Mouse (Mus musculus) MEL (cell line): Measurements from ENCODE around the gene Mrps35. TPM values are rescaled to one million over a fixed set of nuclear protein-coding genes. Genes with fewer than 3 reads are reported as not detected.

Source experiments
- DNase-seq: peaks from one replicate; pipeline ENCODE4 v3.0.0; 2011; ENCODE audit warnings: low read depth, low spot score
- H3K27ac ChIP-seq: 2 replicates; pipeline ENCODE4 v1.5.1; 2012; ENCODE audit warnings: low read depth, mild to moderate bottlenecking, control low read depth, low read length, moderate library complexity; ENCODE audit not compliant: control insufficient read depth
- H3K27me3 ChIP-seq, 2 experiments: fragments of 150-350 bp in 1 of 2; sonication (generic) in 1 of 2; 2 replicates each; pipeline ENCODE4 v1.6.1; 2012; ENCODE audit warnings: low read length in 2 of 2, mild to moderate bottlenecking in 2 of 2, improper control_type of control experiment in 1 of 2, moderate library complexity in 1 of 2; ENCODE audit not compliant: insufficient read depth in 2 of 2, control insufficient read depth in 1 of 2
- H3K36me3 ChIP-seq, 2 experiments: 2 replicates each; pipeline ENCODE4 v1.6.1; 2012 to 2014; ENCODE audit warnings: low read length in 2 of 2, improper control_type of control experiment in 1 of 2, inconsistent platforms in 1 of 2, mild to moderate bottlenecking in 1 of 2; ENCODE audit not compliant: insufficient read depth in 2 of 2, control insufficient read depth in 1 of 2
- H3K4me1 ChIP-seq, 2 experiments: fragments of 150-350 bp in 1 of 2; sonication (generic) in 1 of 2; 2 replicates each; pipeline ENCODE4 v1.6.1; 2012; ENCODE audit warnings: low read length in 2 of 2, improper control_type of control experiment in 1 of 2, mild to moderate bottlenecking in 1 of 2; ENCODE audit not compliant: insufficient read depth in 2 of 2, control insufficient read depth in 1 of 2
- H3K4me3 ChIP-seq, 2 experiments: fragments of 150-350 bp in 1 of 2; sonication (generic) in 1 of 2; 2 replicates each; pipeline ENCODE4 v1.5.1; 2012; ENCODE audit warnings: low read depth in 2 of 2, low read length in 2 of 2, mild to moderate bottlenecking in 2 of 2, moderate library complexity in 2 of 2, control low read depth in 1 of 2, improper control_type of control experiment in 1 of 2; ENCODE audit not compliant: control insufficient read depth in 1 of 2, insufficient read depth in 1 of 2
- H3K79me2 ChIP-seq: 2 replicates; pipeline ENCODE4 v1.6.1; 2012; ENCODE audit warnings: mild to moderate bottlenecking, low read length, moderate library complexity; ENCODE audit not compliant: control insufficient read depth, poor library complexity, insufficient read depth
- H3K9ac ChIP-seq: 2 replicates; pipeline ENCODE4 v1.6.1; 2012; ENCODE audit warnings: low read depth, mild to moderate bottlenecking, control low read depth, low read length, moderate library complexity; ENCODE audit not compliant: control insufficient read depth, poor library complexity, severe bottlenecking
- H3K9me3 ChIP-seq: fragments of 150-350 bp; sonication (generic); replicated peaks from 2 replicates; pipeline ENCODE4 v1.6.1; 2012; ENCODE audit warnings: mild to moderate bottlenecking, low read length, improper control_type of control experiment, moderate library complexity; ENCODE audit not compliant: insufficient read depth
- CHD2 ChIP-seq: IDR thresholded peaks from 2 replicates; pipeline ENCODE4 v1.6.1; 2011; ENCODE audit warnings: low read length, improper control_type of control experiment
- ELF1 ChIP-seq: IDR thresholded peaks from 2 replicates; pipeline ENCODE4 v1.6.1; 2014; ENCODE audit warnings: low read depth, mild to moderate bottlenecking, inconsistent platforms, low read length, improper control_type of control experiment, moderate library complexity
- ETS1 ChIP-seq: IDR thresholded peaks from 2 replicates; pipeline ENCODE4 v1.6.1; 2012; ENCODE audit warnings: low read depth, mild to moderate bottlenecking, inconsistent platforms, low read length, improper control_type of control experiment, moderate library complexity
- HCFC1 ChIP-seq: IDR thresholded peaks from 2 replicates; pipeline ENCODE4 v1.6.1; 2012; ENCODE audit warnings: low read depth, mild to moderate bottlenecking, inconsistent platforms, low read length, improper control_type of control experiment, moderate library complexity
- JUND ChIP-seq: IDR thresholded peaks from 2 replicates; pipeline ENCODE4 v1.6.1; 2011; ENCODE audit warnings: low read depth, mild to moderate bottlenecking, improper control_type of control experiment, low read length
- MAFK ChIP-seq: IDR thresholded peaks from 2 replicates; pipeline ENCODE4 v1.6.1; 2011; ENCODE audit warnings: low read depth, mild to moderate bottlenecking, low read length, improper control_type of control experiment, borderline replicate concordance
- MAX ChIP-seq: IDR thresholded peaks from 2 replicates; pipeline ENCODE4 v1.6.1; 2011; ENCODE audit warnings: low read length, improper control_type of control experiment
- MAZ ChIP-seq: IDR thresholded peaks from 2 replicates; pipeline ENCODE4 v1.6.1; 2012; ENCODE audit warnings: low read depth, mild to moderate bottlenecking, inconsistent platforms, low read length, improper control_type of control experiment
- MEF2A ChIP-seq: IDR thresholded peaks from 2 replicates; pipeline ENCODE4 v1.6.1; 2014; ENCODE audit warnings: low read depth, mild to moderate bottlenecking, inconsistent platforms, low read length, improper control_type of control experiment; ENCODE audit not compliant: poor library complexity, insufficient replicate concordance, severe bottlenecking; ENCODE audit errors: extremely low read depth
- MXI1 ChIP-seq: IDR thresholded peaks from 2 replicates; pipeline ENCODE4 v1.6.1; 2011; ENCODE audit warnings: mild to moderate bottlenecking, low read depth, low read length, improper control_type of control experiment
- POLR2A ChIP-seq, 2 experiments: IDR thresholded peaks; 2 replicates each; pipeline ENCODE4 v1.6.1; 2011 to 2012; ENCODE audit warnings: low read length in 2 of 2, mild to moderate bottlenecking in 2 of 2, control low read depth in 1 of 2, improper control_type of control experiment in 1 of 2, low read depth in 1 of 2, moderate library complexity in 1 of 2; ENCODE audit not compliant: control insufficient read depth in 1 of 2, insufficient read depth in 1 of 2, poor library complexity in 1 of 2
- UBTF ChIP-seq: IDR thresholded peaks from 2 replicates; pipeline ENCODE4 v1.6.1; 2012; ENCODE audit warnings: low read depth, mild to moderate bottlenecking, inconsistent platforms, low read length, improper control_type of control experiment, moderate library complexity, borderline replicate concordance; ENCODE audit not compliant: insufficient read depth
- USF2 ChIP-seq, 2 experiments: IDR thresholded peaks; 2 replicates each; pipeline ENCODE4 v1.6.1; 2011 to 2012; ENCODE audit warnings: improper control_type of control experiment in 2 of 2, low read length in 2 of 2, borderline replicate concordance in 1 of 2, inconsistent platforms in 1 of 2, low read depth in 1 of 2, mild to moderate bottlenecking in 1 of 2; ENCODE audit not compliant: insufficient read depth in 1 of 2
- ZC3H11A ChIP-seq: IDR thresholded peaks from 2 replicates; pipeline ENCODE4 v1.6.1; 2012; ENCODE audit warnings: low read depth, mild to moderate bottlenecking, inconsistent platforms, low read length, improper control_type of control experiment
- ZNF384 ChIP-seq: IDR thresholded peaks from 2 replicates; pipeline ENCODE4 v1.6.1; 2012; ENCODE audit warnings: low read depth, mild to moderate bottlenecking, inconsistent platforms, low read length, improper control_type of control experiment
- polyA plus RNA-seq, 2 experiments: library from polyadenylated mRNA; stranded (reverse) in 1 of 2; unstranded in 1 of 2; fragments of >175 nt in 1 of 2; fragments of >200 nt in 1 of 2; gene quantifications; 2 replicates each; pipeline versions ENCODE4 v1.2.1 to v1.2.4; 2012; ENCODE audit warnings: low replicate concordance in 2 of 2, low read depth in 1 of 2; ENCODE audit not compliant: insufficient read length in 2 of 2, insufficient read depth in 1 of 2, missing spikeins in 1 of 2
- total RNA-seq: library from RNA; depleted of rRNA; stranded (reverse); fragments of 300-350 nt; gene quantifications from 2 replicates; pipeline ENCODE4 v1.2.3, GENCODE M21; 2012

Mrps35 gene
- total and polyA plus RNA-seq, 3 experiments, result 99.0 to 148 TPM; not detected in 1

DNA sequence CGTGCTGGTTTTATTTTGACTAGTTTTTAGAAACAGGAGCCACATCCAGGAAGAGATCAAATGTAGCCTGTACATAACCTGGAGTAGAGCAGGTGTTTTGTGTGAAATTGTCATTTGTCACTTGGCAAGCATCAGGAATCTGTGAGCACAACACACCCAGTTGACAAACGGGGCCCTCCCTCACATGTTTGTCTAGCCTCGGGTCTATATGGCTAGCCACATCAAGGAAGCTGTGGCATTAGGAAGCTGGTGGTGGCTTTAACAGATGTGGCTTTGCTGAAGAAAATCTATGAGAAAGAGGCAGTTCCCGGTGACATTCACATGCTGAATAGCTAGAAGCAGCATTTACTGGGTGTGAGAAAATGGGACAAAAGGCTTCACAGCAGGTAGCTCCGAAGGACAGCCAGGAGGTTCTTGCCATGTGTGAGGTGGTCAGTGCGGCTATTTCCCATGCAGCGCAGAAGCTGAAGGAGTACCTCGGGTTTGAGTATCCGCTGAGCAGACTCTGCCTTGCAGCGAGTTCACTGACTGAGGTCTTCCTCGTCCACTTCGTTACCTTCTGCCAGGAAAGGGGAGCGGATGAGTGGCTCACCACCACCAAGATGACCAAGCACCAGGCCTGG, 10.2 kb upstream of the Mrps35 start, which contains the start of gene Rep15:
Gene Rep15 (plus strand): TSS at position 282 of the 623 bp plus-strand sequence.
- Histone ChIP-seq H3K27me3 (no peaks in the 10 kb centered on the region), H3K79me2 (no peaks in the 10 kb centered on the region), H3K4me3 (no peak within 1 kb of the TSS), H3K27ac (no peak within 1 kb of the TSS), H3K9me3 (no peaks in the 10 kb centered on the region), H3K36me3 (no peaks in the 10 kb centered on the region), H3K4me1 (no peaks in the 10 kb centered on the region), H3K9ac (no peak within 1 kb of the TSS)
- no peak for DNase-seq
- TF ChIP-seq USF2 (IDR thresholded peaks at IDR 0.05; ENCODE audit: borderline replicate concordance in 1 of 2, insufficient read depth in 1 of 2, low read depth in 1 of 2, low read length in 2 of 2), result no peak
- no peak for TF ChIP-seq MAX
- TF ChIP-seq ETS1, result no peak
- TF ChIP-seq UBTF, result no peak
- no peak for TF ChIP-seq ELF1
- no peak for TF ChIP-seq ZNF384
- no peak for TF ChIP-seq POLR2A (IDR thresholded peaks at IDR 0.05; ENCODE audit: control insufficient read depth in 1 of 2, insufficient read depth in 1 of 2, low read depth in 1 of 2, low read length in 2 of 2, poor library complexity in 1 of 2)
- TF ChIP-seq MAZ, result no peak
- TF ChIP-seq CHD2, result no peak
- TF ChIP-seq ZC3H11A, result no peak
- TF ChIP-seq MEF2A, result no peak
- TF ChIP-seq HCFC1, result no peak
- TF ChIP-seq MXI1, result no peak

GRCm38 (mm10) chr6:147043633-147044032, 1.1 kb downstream of the Mrps35 start:
- peak; percentile 72 for DNase-seq
- H3K27me3 ChIP-seq, result no peaks in the 10 kb centered on the region
- H3K36me3 ChIP-seq, result peaks cover 7 to 8% of the 10 kb centered on the region in 2 experiments
- H3K4me1 ChIP-seq, result peaks cover 0 to 9% of the 10 kb centered on the region in 2 experiments; a peak in 1 of 4 replicates
- H3K79me2 ChIP-seq, result peaks cover 30% of the 10 kb centered on the region
- H3K9ac ChIP-seq, result peak overlapping the region; percentile 96
- H3K9me3 ChIP-seq, result no peaks in the 10 kb centered on the region
- TF ChIP-seq JUND, result 0 out of 2 replicates have a peak, but pooled peaks have one; percentile 38
- no peak for TF ChIP-seq MAFK
- peak overlapping the region; percentile 73 to 95 for H3K4me3 ChIP-seq
- H3K27ac ChIP-seq, result no peak overlapping the region
